In the genomic region with DNA sequence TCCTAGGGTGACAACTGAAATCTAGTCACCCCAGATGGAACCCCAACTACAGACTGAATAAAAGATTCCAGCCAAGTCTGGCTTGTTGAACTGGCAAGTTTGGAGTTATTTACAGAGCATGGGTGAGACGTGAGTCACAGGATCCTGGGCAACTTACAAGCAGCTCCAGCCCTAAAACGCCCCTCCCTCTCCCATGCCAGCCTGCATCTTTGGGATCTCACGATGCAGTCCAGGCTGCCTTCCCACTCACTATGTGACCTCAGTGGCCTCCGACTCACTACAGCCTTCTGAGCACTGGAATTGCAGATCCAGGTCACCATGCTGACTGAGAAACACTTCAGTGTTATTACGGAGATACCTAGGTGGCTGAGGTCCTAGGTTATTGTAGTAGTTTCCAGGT, we compare ENCODE assay signal across 15 mouse cellular contexts.
"Had no signal": no experiment of that assay in that cellular context is flagged by ENCODE, and none has a peak within 500 bp of the region (broad histone marks: within the 10 kb centered on the region; RNA-seq: fewer than 3 reads in every experiment).

No protein-coding gene starts in this region.

- ATAC-seq: liver, postnatal 0 days; midbrain, embryonic 15.5 days had no signal

- H3K4me3 ChIP-seq: limb, embryonic 12.5 days; liver, embryonic 13.5 days; lung, embryonic 15.5 days; megakaryocyte, embryonic 14.5 days; midbrain, embryonic 15.5 days; neural tube, embryonic 12.5 days had no signal

- H3K27ac ChIP-seq: kidney, postnatal 0 days; limb, embryonic 12.5 days; liver, embryonic 13.5 days; lung, embryonic 15.5 days; macrophage; midbrain, embryonic 15.5 days; neural tube, embryonic 12.5 days had no signal

- H3K9ac ChIP-seq: limb, embryonic 12.5 days; liver, embryonic 13.5 days; liver, postnatal 0 days; lung, embryonic 15.5 days; midbrain, embryonic 15.5 days; neural tube, embryonic 12.5 days had no signal

- H3K4me2 ChIP-seq: limb, embryonic 12.5 days; liver, embryonic 13.5 days; lung, embryonic 15.5 days; midbrain, embryonic 11.5 days; midbrain, embryonic 15.5 days; neural tube, embryonic 12.5 days had no signal

- H3K36me3 ChIP-seq: limb, embryonic 12.5 days; liver, embryonic 13.5 days; lung, embryonic 15.5 days; midbrain, embryonic 15.5 days; neural tube, embryonic 12.5 days had no signal

- H3K4me1 ChIP-seq: liver, embryonic 13.5 days; lung, embryonic 15.5 days; megakaryocyte, embryonic 14.5 days; midbrain, embryonic 15.5 days; neural tube, embryonic 12.5 days had no signal

- DNase-seq: kidney, adult 9 months; kidney, postnatal 36 days; liver; liver, embryonic 13.5 days; liver, postnatal 0 days; lung, postnatal 14 days; thymus, postnatal 4 days had no signal

- H3K27me3 ChIP-seq: liver, embryonic 13.5 days; lung, embryonic 15.5 days; megakaryocyte, embryonic 14.5 days; midbrain, embryonic 15.5 days; neural tube, embryonic 12.5 days had no signal

- H3K9me3 ChIP-seq: limb, embryonic 12.5 days; liver, embryonic 13.5 days; lung, embryonic 15.5 days; megakaryocyte, embryonic 14.5 days; midbrain, embryonic 15.5 days; neural tube, embryonic 12.5 days had no signal
